Mouse (Mus musculus) CH12.LX (cell line): ENCODE measurements around the gene Ccdc6. TPM values are rescaled to one million over a fixed set of nuclear protein-coding genes. Genes with fewer than 3 reads are reported as not detected.

ENCODE experiments used
- DNase-seq: peaks from one replicate; pipeline ENCODE4 v3.0.0-alpha.2; 2013; ENCODE audit errors: extremely low read depth
- H3K27ac ChIP-seq: 2 replicates; pipeline ENCODE4 v1.5.1; 2012; ENCODE audit warnings: low read depth, mild to moderate bottlenecking, control low read depth, moderate library complexity; ENCODE audit not compliant: insufficient read depth
- H3K27me3 ChIP-seq: replicated peaks from 2 replicates; pipeline ENCODE3; 2012; ENCODE audit warnings: inconsistent platforms
- H3K36me3 ChIP-seq, 2 experiments: replicated peaks in 1 of 2; 2 replicates each; pipeline versions ENCODE3 to v1.6.1; 2012; ENCODE audit warnings: inconsistent platforms in 1 of 2, low read length in 1 of 2, mild to moderate bottlenecking in 1 of 2, mixed read lengths in 1 of 2, moderate library complexity in 1 of 2; ENCODE audit not compliant: control insufficient read depth in 1 of 2, insufficient read depth in 1 of 2
- H3K4me1 ChIP-seq, 2 experiments: 2 replicates each; pipeline ENCODE4 v1.6.1; 2012; ENCODE audit warnings: inconsistent platforms in 1 of 2, moderate library complexity in 1 of 2; ENCODE audit not compliant: insufficient read depth in 2 of 2, control insufficient read depth in 1 of 2
- H3K4me2 ChIP-seq: 2 replicates; pipeline ENCODE4 v1.6.1; 2012; ENCODE audit warnings: low read depth, mild to moderate bottlenecking, control low read depth; ENCODE audit not compliant: poor library complexity, insufficient read depth, severe bottlenecking
- H3K4me3 ChIP-seq, 3 experiments: fragments of 150-350 bp in 1 of 3; sonication (generic) in 1 of 3; replicated peaks in 1 of 3; 2 replicates each; pipeline versions ENCODE3 to v1.5.1; 2011 to 2012; ENCODE audit warnings: low read depth in 2 of 3, low read length in 2 of 3, mild to moderate bottlenecking in 2 of 3, moderate library complexity in 2 of 3, control low read depth in 1 of 3, improper control_type of control experiment in 1 of 3, inconsistent platforms in 1 of 3, mixed read lengths in 1 of 3; ENCODE audit not compliant: poor library complexity in 1 of 3
- H3K79me2 ChIP-seq: replicated peaks from 2 replicates; pipeline ENCODE4 v1.6.1; 2012; ENCODE audit warnings: mild to moderate bottlenecking, moderate library complexity; ENCODE audit not compliant: control insufficient read depth, poor library complexity, insufficient read depth, severe bottlenecking; ENCODE audit errors: extremely low read depth
- H3K9ac ChIP-seq: 2 replicates; pipeline ENCODE4 v1.6.1; 2012; ENCODE audit warnings: low read depth, mild to moderate bottlenecking, control low read depth, moderate library complexity; ENCODE audit not compliant: insufficient read depth
- H3K9me3 ChIP-seq: replicated peaks from 2 replicates; pipeline ENCODE3; 2012; ENCODE audit warnings: low read length, inconsistent platforms, mixed read lengths
- CHD2 ChIP-seq: IDR thresholded peaks from 2 replicates; pipeline ENCODE4 v1.6.1; 2011; ENCODE audit warnings: low read length, improper control_type of control experiment
- CTCF ChIP-seq, 2 experiments: IDR thresholded peaks in 1 of 2; conservative IDR thresholded peaks in 1 of 2; 2 replicates each; pipeline ENCODE4 v1.5.1; 2011 to 2012; ENCODE audit warnings: low read depth in 2 of 2, low read length in 2 of 2, improper control_type of control experiment in 1 of 2, inconsistent platforms in 1 of 2, mild to moderate bottlenecking in 1 of 2, moderate library complexity in 1 of 2
- E2F4 ChIP-seq: IDR thresholded peaks from 2 replicates; pipeline ENCODE4 v1.6.1; 2011; ENCODE audit warnings: low read depth, low read length, improper control_type of control experiment; ENCODE audit not compliant: insufficient replicate concordance
- ELF1 ChIP-seq: IDR thresholded peaks from 2 replicates; pipeline ENCODE4 v1.6.1; 2014; ENCODE audit warnings: low read depth, mild to moderate bottlenecking, inconsistent platforms, low read length, improper control_type of control experiment
- EP300 ChIP-seq: IDR thresholded peaks from 2 replicates; pipeline ENCODE4 v1.6.1; 2011; ENCODE audit warnings: low read length, improper control_type of control experiment
- ETS1 ChIP-seq: conservative IDR thresholded peaks from 2 replicates; pipeline ENCODE4 v1.6.1; 2012; ENCODE audit warnings: low read depth, mild to moderate bottlenecking, inconsistent platforms, low read length, improper control_type of control experiment, moderate library complexity
- IRF4 ChIP-seq: IDR thresholded peaks from 2 replicates; pipeline ENCODE4 v1.6.1; 2014; ENCODE audit warnings: low read depth, mild to moderate bottlenecking, inconsistent platforms, low read length, improper control_type of control experiment
- JUN ChIP-seq: IDR thresholded peaks from 2 replicates; pipeline ENCODE4 v1.6.1; 2011; ENCODE audit warnings: low read depth, mild to moderate bottlenecking, low read length, improper control_type of control experiment, moderate library complexity; ENCODE audit not compliant: insufficient read depth
- JUND ChIP-seq: conservative IDR thresholded peaks from 2 replicates; pipeline ENCODE4 v1.6.1; 2011; ENCODE audit warnings: low read depth, low read length, improper control_type of control experiment
- MAFK ChIP-seq: IDR thresholded peaks from 2 replicates; pipeline ENCODE4 v1.6.1; 2011; ENCODE audit warnings: low read length, improper control_type of control experiment; ENCODE audit not compliant: insufficient replicate concordance
- MAX ChIP-seq: IDR thresholded peaks from 2 replicates; pipeline ENCODE4 v1.6.1; 2011; ENCODE audit warnings: low read length, improper control_type of control experiment
- MAZ ChIP-seq: IDR thresholded peaks from 2 replicates; pipeline ENCODE4 v1.6.1; 2012; ENCODE audit warnings: low read depth, mild to moderate bottlenecking, inconsistent platforms, low read length, improper control_type of control experiment, moderate library complexity
- MEF2A ChIP-seq: IDR thresholded peaks from 2 replicates; pipeline ENCODE4 v1.6.1; 2014; ENCODE audit warnings: low read depth, mild to moderate bottlenecking, inconsistent platforms, low read length, improper control_type of control experiment, borderline replicate concordance
- MXI1 ChIP-seq: IDR thresholded peaks from 2 replicates; pipeline ENCODE4 v1.6.1; 2011; ENCODE audit warnings: mild to moderate bottlenecking, low read depth, low read length, improper control_type of control experiment
- NELFE ChIP-seq: IDR thresholded peaks from 2 replicates; pipeline ENCODE4 v1.6.1; 2011; ENCODE audit warnings: low read depth, low read length, improper control_type of control experiment
- NRF1 ChIP-seq: IDR thresholded peaks from 2 replicates; pipeline ENCODE4 v1.6.1; 2014; ENCODE audit warnings: low read depth, mild to moderate bottlenecking, inconsistent platforms, low read length, improper control_type of control experiment, moderate library complexity
- POLR2AphosphoS2 ChIP-seq: IDR thresholded peaks from 2 replicates; pipeline ENCODE4 v1.6.1; 2011; ENCODE audit warnings: low read depth, low read length, improper control_type of control experiment
- SMC3 ChIP-seq: IDR thresholded peaks from 2 replicates; pipeline ENCODE4 v1.6.1; 2011; ENCODE audit warnings: low read depth, low read length, improper control_type of control experiment
- TBP ChIP-seq: conservative IDR thresholded peaks from 2 replicates; pipeline ENCODE4 v1.6.1; 2011; ENCODE audit warnings: low read depth, low read length, improper control_type of control experiment
- ZKSCAN1 ChIP-seq: IDR thresholded peaks from 2 replicates; pipeline ENCODE4 v1.6.1; 2012; ENCODE audit warnings: low read depth, inconsistent platforms, low read length, improper control_type of control experiment, borderline replicate concordance
- dilution Hi-C: fragments of 300-500 bp; cut with MboI; formaldehyde crosslinking; loops from 2 replicates; pipeline ENCODE4 v1.14.3; 2020; ENCODE audit warnings: low sequenced_read_pairs; ENCODE audit not compliant: extremely low pct_unique_long_range_greater_than_20kb, extremely low pct_ligation_motif_present
- in situ Hi-C: fragments of 300-500 bp; cut with MboI; formaldehyde crosslinking; loops from 3 replicates; pipeline ENCODE4 v1.14.3; 2019; ENCODE audit warnings: low sequenced_read_pairs, low pct_ligation_motif_present, low pct_unique_long_range_greater_than_20kb, mixed read lengths
- polyA plus RNA-seq: library from polyadenylated mRNA; unstranded; fragments of >175 nt; gene quantifications from 2 replicates; pipeline ENCODE4 v1.2.1, GENCODE M21; 2012; ENCODE audit warnings: low read depth; ENCODE audit not compliant: insufficient read length
- total RNA-seq, 2 experiments: library from RNA; depleted of rRNA; stranded (reverse); fragments of 300-350 nt in 1 of 2; fragments of >200 nt in 1 of 2; gene quantifications; 2 replicates each; pipeline ENCODE4 v1.2.3; 2012 to 2014

Gene Ccdc6
- total and polyA plus RNA-seq, 3 experiments = 19.7 to 36.7 (median 33.5) TPM

DNA sequence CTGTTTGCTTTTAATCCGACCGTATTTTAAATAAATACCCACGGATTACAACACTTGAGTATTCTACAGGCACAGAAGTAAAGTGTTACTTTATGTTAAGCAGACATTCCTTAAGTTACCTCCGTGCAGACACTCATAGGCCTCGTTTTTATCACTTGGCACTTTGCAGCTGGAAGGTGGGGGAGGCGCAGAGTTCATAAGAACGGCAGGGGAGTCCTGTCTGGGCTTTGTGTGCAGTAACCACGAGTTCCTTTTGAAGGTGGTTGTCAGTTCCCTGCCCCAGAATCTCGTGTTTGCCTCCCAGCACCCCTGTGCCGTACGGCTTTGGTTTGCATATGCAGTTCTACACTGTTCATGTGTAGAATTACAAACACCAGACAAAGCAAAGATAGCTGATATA lies 70.7 kb downstream of the Ccdc6 start:
- H3K27ac ChIP-seq = no peak overlapping the region
- TF ChIP-seq JUND (no peak), ZKSCAN1 (no peak), POLR2AphosphoS2 (no peak), IRF4 (no peak), MXI1 (no peak), SMC3 (no peak), TBP (no peak), JUN (no peak)
- no peaks in the 10 kb centered on the region for H3K79me2 ChIP-seq
- no peak overlapping the region for H3K4me2 ChIP-seq
- H3K9me3 ChIP-seq = no peaks in the 10 kb centered on the region
- in situ Hi-C loops = no loop called here
- DNase-seq = no peak
- no peaks in the 10 kb centered on the region for H3K27me3 ChIP-seq
- H3K4me1 ChIP-seq = peaks cover 0 to 13% of the 10 kb centered on the region in 2 experiments; a peak in 2 of 4 replicates
- dilution Hi-C loops = no loop called here
- peaks cover 67 to 93% of the 10 kb centered on the region in 2 experiments for H3K36me3 ChIP-seq
- H3K9ac ChIP-seq = no peak overlapping the region
- no peak overlapping the region for H3K4me3 ChIP-seq

DNA sequence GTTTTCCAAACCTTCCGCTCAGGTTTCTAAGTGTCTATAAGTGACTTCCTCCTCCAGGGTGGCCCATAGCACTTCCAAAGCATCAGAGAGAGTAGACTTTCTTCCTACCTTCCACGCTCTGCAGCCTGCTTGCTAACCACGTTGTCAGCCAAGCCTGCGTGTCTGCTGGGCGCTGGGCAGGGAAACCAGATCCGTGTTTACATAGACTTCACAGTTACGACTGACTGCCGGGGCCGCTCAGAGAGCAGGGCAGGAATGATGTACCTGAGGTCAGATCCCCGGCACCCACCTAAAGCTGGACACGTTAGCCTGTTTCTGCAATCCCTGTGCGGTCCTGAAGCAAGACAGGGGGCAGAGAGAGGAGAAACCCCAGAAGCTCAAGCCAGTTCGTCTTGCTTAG lies 71.5 kb downstream of the Ccdc6 start:
- H3K27ac ChIP-seq = no peak overlapping the region
- DNase-seq = no peak
- no peak for TF ChIP-seq POLR2AphosphoS2
- TF ChIP-seq MAZ = no peak
- TF ChIP-seq CHD2 = no peak
- no peak for TF ChIP-seq EP300
- TF ChIP-seq ELF1 = no peak
- no peak for TF ChIP-seq MAFK
- no peak for TF ChIP-seq NRF1
- TF ChIP-seq ETS1 = no peak
- TF ChIP-seq NELFE = no peak
- no peak for TF ChIP-seq MEF2A
- no peak for TF ChIP-seq E2F4
- TF ChIP-seq IRF4 = no peak
- TF ChIP-seq CTCF (conservative IDR thresholded peaks at IDR 0.05 in 1 of 2, IDR thresholded peaks at IDR 0.05 in 1 of 2; ENCODE audit: low read depth in 2 of 2, low read length in 2 of 2) = no peak
- TF ChIP-seq JUN = no peak
- TF ChIP-seq MAX = no peak
- no peaks in the 10 kb centered on the region for H3K9me3 ChIP-seq
- H3K27me3 ChIP-seq = no peaks in the 10 kb centered on the region
- H3K79me2 ChIP-seq = no peaks in the 10 kb centered on the region
- H3K4me1 ChIP-seq = peaks cover 0 to 6% of the 10 kb centered on the region in 2 experiments; a peak in 1 of 4 replicates
- H3K36me3 ChIP-seq = peaks cover 69 to 94% of the 10 kb centered on the region in 2 experiments
- in situ Hi-C loops (no loop called here), dilution Hi-C loops (no loop called here)
- no peak overlapping the region for H3K4me3 ChIP-seq
- no peak overlapping the region for H3K9ac ChIP-seq
- no peak overlapping the region for H3K4me2 ChIP-seq
